Mouse (Mus musculus) liver, embryonic 11.5 days (tissue): ENCODE results near the gene Pde4b. TPM values are rescaled to one million over a fixed set of nuclear protein-coding genes. Genes with fewer than 3 reads are reported as not detected.
"Not testable (repeated sequence)": the region's sequence is repeated elsewhere in the genome, so short reads cannot be mapped to it uniquely, and the experiment has no call there.

Source experiments
- ATAC-seq: fragments of 200-750 bp; cut with Nextera tagmentation; replicated peaks from 2 replicates; pipeline ENCODE4 v1.8.0; 2017; ENCODE audit warnings: moderate number of reproducible peaks, mild to moderate bottlenecking, moderate TSS enrichment, moderate library complexity; ENCODE audit not compliant: low FRiP score
- DNase-seq: peaks from one replicate; pipeline ENCODE4 v3.0.0-alpha.2; 2017; ENCODE audit warnings: low spot score
- H3K27ac ChIP-seq: fragments of 300-500 bp; sonication (generic); 2 replicates; pipeline ENCODE4 v1.5.1; 2014; ENCODE audit warnings: mild to moderate bottlenecking, low read depth, low read length, control low read depth
- H3K27me3 ChIP-seq: fragments of 300-500 bp; sonication (generic); replicated peaks from 2 replicates; pipeline ENCODE4 v1.6.1; 2014; ENCODE audit warnings: low read length, mixed read lengths; ENCODE audit not compliant: control insufficient read depth, insufficient read depth
- H3K36me3 ChIP-seq: fragments of 300-500 bp; sonication (generic); 2 replicates; pipeline ENCODE4 v1.6.1; 2014; ENCODE audit warnings: mild to moderate bottlenecking, low read length, moderate library complexity, mixed read lengths; ENCODE audit not compliant: control insufficient read depth, insufficient read depth
- H3K4me1 ChIP-seq: fragments of 300-500 bp; sonication (generic); replicated peaks from 2 replicates; pipeline ENCODE4 v1.6.1; 2014; ENCODE audit warnings: low read length, mixed read lengths; ENCODE audit not compliant: control insufficient read depth, insufficient read depth
- H3K4me2 ChIP-seq: fragments of 300-500 bp; sonication (generic); 2 replicates; pipeline ENCODE4 v1.6.1; 2014; ENCODE audit warnings: mild to moderate bottlenecking, control low read depth, moderate library complexity
- H3K4me3 ChIP-seq: fragments of 300-500 bp; sonication (generic); 2 replicates; pipeline ENCODE4 v1.5.1; 2014; ENCODE audit warnings: low read depth, low read length, control low read depth
- H3K9ac ChIP-seq: fragments of 300-500 bp; sonication (generic); 2 replicates; pipeline ENCODE4 v1.6.1; 2014; ENCODE audit warnings: low read depth, low read length, control low read depth
- H3K9me3 ChIP-seq: fragments of 300-500 bp; sonication (generic); 2 replicates; pipeline ENCODE4 v1.6.1; 2016; ENCODE audit warnings: low read length, inconsistent platforms, mixed read lengths; ENCODE audit not compliant: control insufficient read depth
- WGBS: fragments of 180-500 bp; shearing (Covaris S2); extraction: QIAGEN DNeasy Blood & Tissue Kit; methylation state at CpG from one replicate; pipeline ENCODE4 v1.1.7; 2014; 5-methylcytosine and 5-hydroxymethylcytosine counted together
- polyA plus RNA-seq: library from polyadenylated mRNA; unstranded; fragments of >200 nt; fragmentation: Nextera tagmentation; extraction: Ambion mirVana; gene quantifications from 2 replicates; pipeline ENCODE4 v1.2.1, GENCODE M21; 2014

Gene Pde4b
- polyA plus RNA-seq, 1 experiment from 2014 or later, result 9.2 TPM

GRCm38 (mm10) chr4:102493342-102494128, 406.2 kb downstream of the Pde4b start:
- Histone ChIP-seq H3K36me3 (no peaks in the 10 kb centered on the region), H3K9ac (no peak overlapping the region), H3K27me3 (no peaks in the 10 kb centered on the region), H3K4me1 (no peaks in the 10 kb centered on the region; the same call in 1 of the 2 replicates), H3K27ac (no peak overlapping the region), H3K4me2 (no peak overlapping the region), H3K9me3 (no peaks in the 10 kb centered on the region), H3K4me3 (no peak overlapping the region)
- DNase-seq (no peak), ATAC-seq (peak; percentile 18; the same call in 1 of the 2 replicates)
- WGBS, result 61% methylated on average over 4 of the region's 4 CpGs

GRCm38 (mm10) chr4:102494203-102494602, 406.9 kb downstream of the Pde4b start:
- ATAC-seq, result peak; percentile 78
- not testable (repeated sequence) for H3K9me3 ChIP-seq, H3K4me2 ChIP-seq, DNase-seq, H3K9ac ChIP-seq, H3K27ac ChIP-seq, H3K36me3 ChIP-seq, H3K27me3 ChIP-seq, H3K4me3 ChIP-seq, H3K4me1 ChIP-seq
- 93% methylated on average over 9 of the region's 10 CpGs for WGBS

GRCm38 (mm10) chr4:102495001-102495400, 407.7 kb downstream of the Pde4b start:
- Histone ChIP-seq H3K27me3 (no peaks in the 10 kb centered on the region), H3K36me3 (no peaks in the 10 kb centered on the region), H3K4me1 (no peaks in the 10 kb centered on the region; the same call in 1 of the 2 replicates), H3K9ac (no peak overlapping the region), H3K4me2 (no peak overlapping the region), H3K4me3 (no peak overlapping the region), H3K9me3 (no peaks in the 10 kb centered on the region), H3K27ac (no peak overlapping the region)
- no peak for DNase-seq
- WGBS, result 72% methylated on average over 5 of the region's 5 CpGs
- ATAC-seq, result no peak

- Histone ChIP-seq H3K4me2 (no peak overlapping the region), H3K27me3 (no peaks in the 10 kb centered on the region), H3K4me1 (no peaks in the 10 kb centered on the region; the same call in 1 of the 2 replicates), H3K9ac (no peak overlapping the region), H3K36me3 (no peaks in the 10 kb centered on the region), H3K27ac (no peak overlapping the region), H3K9me3 (no peaks in the 10 kb centered on the region), H3K4me3 (no peak overlapping the region)
- WGBS, result 57% methylated on average over 5 of the region's 5 CpGs
- ATAC-seq (no peak), DNase-seq (no peak)
Observed at GRCm38 (mm10) chr4:102495474-102495873, 408.1 kb downstream of the Pde4b start.

- H3K4me3 ChIP-seq, result no peak overlapping the region
- H3K9ac ChIP-seq, result no peak overlapping the region
- no peaks in the 10 kb centered on the region; the same call in 1 of the 2 replicates for H3K4me1 ChIP-seq
- 79% methylated on average over 20 of the region's 20 CpGs for WGBS
- no peaks in the 10 kb centered on the region for H3K9me3 ChIP-seq
- DNase-seq (no peak), ATAC-seq (no peak)
- H3K27me3 ChIP-seq, result no peaks in the 10 kb centered on the region
- H3K27ac ChIP-seq, result no peak overlapping the region
- no peaks in the 10 kb centered on the region for H3K36me3 ChIP-seq
- H3K4me2 ChIP-seq, result no peak overlapping the region
Observed at GRCm38 (mm10) chr4:102496269-102497177, 409.2 kb downstream of the Pde4b start.

- H3K9me3 ChIP-seq, result no peaks in the 10 kb centered on the region
- H3K36me3 ChIP-seq, result no peaks in the 10 kb centered on the region
- ATAC-seq (no peak), DNase-seq (no peak)
- no peaks in the 10 kb centered on the region; the same call in 1 of the 2 replicates for H3K4me1 ChIP-seq
- no peak overlapping the region for H3K4me2 ChIP-seq
- H3K27me3 ChIP-seq, result no peaks in the 10 kb centered on the region
- WGBS, result 84% methylated on average over 3 of the region's 3 CpGs
- no peak overlapping the region for H3K27ac ChIP-seq
- H3K4me3 ChIP-seq, result no peak overlapping the region
- no peak overlapping the region for H3K9ac ChIP-seq
Observed at GRCm38 (mm10) chr4:102497221-102497620, 409.9 kb downstream of the Pde4b start.

- WGBS, result 72% methylated on average over 4 of the region's 4 CpGs
- no peaks in the 10 kb centered on the region for H3K9me3 ChIP-seq
- H3K36me3 ChIP-seq, result no peaks in the 10 kb centered on the region
- H3K4me1 ChIP-seq, result no peaks in the 10 kb centered on the region; the same call in 1 of the 2 replicates
- H3K4me2 ChIP-seq, result no peak overlapping the region
- no peak for DNase-seq
- H3K27ac ChIP-seq, result no peak overlapping the region
- H3K27me3 ChIP-seq, result no peaks in the 10 kb centered on the region
- H3K4me3 ChIP-seq, result no peak overlapping the region
- no peak overlapping the region for H3K9ac ChIP-seq
- ATAC-seq, result no peak
Observed at GRCm38 (mm10) chr4:102498169-102498919, 411.0 kb downstream of the Pde4b start.

- DNase-seq, result no peak
- Histone ChIP-seq H3K4me1 (no peaks in the 10 kb centered on the region; the same call in 1 of the 2 replicates), H3K36me3 (no peaks in the 10 kb centered on the region), H3K27ac (no peak overlapping the region), H3K4me3 (no peak overlapping the region), H3K27me3 (no peaks in the 10 kb centered on the region), H3K9me3 (no peaks in the 10 kb centered on the region), H3K4me2 (no peak overlapping the region), H3K9ac (no peak overlapping the region)
- ATAC-seq, result no peak
- 37% methylated on average over 1 of the region's 1 CpGs for WGBS
Observed at GRCm38 (mm10) chr4:102498920-102499316, 411.6 kb downstream of the Pde4b start.
